Mouse (Mus musculus) CH12.LX (cell line): ENCODE results near the gene Acvrl1. TPM values are rescaled to one million over a fixed set of nuclear protein-coding genes. Genes with fewer than 3 reads are reported as not detected.

Experiments
- DNase-seq: peaks from one replicate; pipeline ENCODE4 v3.0.0-alpha.2; 2013; ENCODE audit errors: extremely low read depth
- H3K27ac ChIP-seq: 2 replicates; pipeline ENCODE4 v1.5.1; 2012; ENCODE audit warnings: low read depth, mild to moderate bottlenecking, control low read depth, moderate library complexity; ENCODE audit not compliant: insufficient read depth
- H3K27me3 ChIP-seq: replicated peaks from 2 replicates; pipeline ENCODE3; 2012; ENCODE audit warnings: inconsistent platforms
- H3K36me3 ChIP-seq, 2 experiments: replicated peaks in 1 of 2; 2 replicates each; pipeline versions ENCODE3 to v1.6.1; 2012; ENCODE audit warnings: inconsistent platforms in 1 of 2, low read length in 1 of 2, mild to moderate bottlenecking in 1 of 2, mixed read lengths in 1 of 2, moderate library complexity in 1 of 2; ENCODE audit not compliant: control insufficient read depth in 1 of 2, insufficient read depth in 1 of 2
- H3K4me1 ChIP-seq, 2 experiments: 2 replicates each; pipeline ENCODE4 v1.6.1; 2012; ENCODE audit warnings: inconsistent platforms in 1 of 2, moderate library complexity in 1 of 2; ENCODE audit not compliant: insufficient read depth in 2 of 2, control insufficient read depth in 1 of 2
- H3K4me2 ChIP-seq: 2 replicates; pipeline ENCODE4 v1.6.1; 2012; ENCODE audit warnings: low read depth, mild to moderate bottlenecking, control low read depth; ENCODE audit not compliant: poor library complexity, insufficient read depth, severe bottlenecking
- H3K4me3 ChIP-seq, 3 experiments: fragments of 150-350 bp in 1 of 3; sonication (generic) in 1 of 3; replicated peaks in 1 of 3; 2 replicates each; pipeline versions ENCODE3 to v1.5.1; 2011 to 2012; ENCODE audit warnings: low read depth in 2 of 3, low read length in 2 of 3, mild to moderate bottlenecking in 2 of 3, moderate library complexity in 2 of 3, control low read depth in 1 of 3, improper control_type of control experiment in 1 of 3, inconsistent platforms in 1 of 3, mixed read lengths in 1 of 3; ENCODE audit not compliant: poor library complexity in 1 of 3
- H3K79me2 ChIP-seq: replicated peaks from 2 replicates; pipeline ENCODE4 v1.6.1; 2012; ENCODE audit warnings: mild to moderate bottlenecking, moderate library complexity; ENCODE audit not compliant: control insufficient read depth, poor library complexity, insufficient read depth, severe bottlenecking; ENCODE audit errors: extremely low read depth
- H3K9ac ChIP-seq: 2 replicates; pipeline ENCODE4 v1.6.1; 2012; ENCODE audit warnings: low read depth, mild to moderate bottlenecking, control low read depth, moderate library complexity; ENCODE audit not compliant: insufficient read depth
- H3K9me3 ChIP-seq: replicated peaks from 2 replicates; pipeline ENCODE3; 2012; ENCODE audit warnings: low read length, inconsistent platforms, mixed read lengths
- BHLHE40 ChIP-seq: IDR thresholded peaks from 2 replicates; pipeline ENCODE4 v1.6.1; 2011; ENCODE audit warnings: mild to moderate bottlenecking, low read depth, low read length, improper control_type of control experiment
- CTCF ChIP-seq, 2 experiments: IDR thresholded peaks in 1 of 2; conservative IDR thresholded peaks in 1 of 2; 2 replicates each; pipeline ENCODE4 v1.5.1; 2011 to 2012; ENCODE audit warnings: low read depth in 2 of 2, low read length in 2 of 2, improper control_type of control experiment in 1 of 2, inconsistent platforms in 1 of 2, mild to moderate bottlenecking in 1 of 2, moderate library complexity in 1 of 2
- ELF1 ChIP-seq: IDR thresholded peaks from 2 replicates; pipeline ENCODE4 v1.6.1; 2014; ENCODE audit warnings: low read depth, mild to moderate bottlenecking, inconsistent platforms, low read length, improper control_type of control experiment
- GABPA ChIP-seq: IDR thresholded peaks from 2 replicates; pipeline ENCODE4 v1.6.1; 2012; ENCODE audit warnings: low read depth, low read length, improper control_type of control experiment, inconsistent platforms; ENCODE audit not compliant: insufficient replicate concordance
- HCFC1 ChIP-seq: IDR thresholded peaks from 2 replicates; pipeline ENCODE4 v1.6.1; 2012; ENCODE audit warnings: low read depth, mild to moderate bottlenecking, inconsistent platforms, low read length, improper control_type of control experiment
- IRF4 ChIP-seq: IDR thresholded peaks from 2 replicates; pipeline ENCODE4 v1.6.1; 2014; ENCODE audit warnings: low read depth, mild to moderate bottlenecking, inconsistent platforms, low read length, improper control_type of control experiment
- JUN ChIP-seq: IDR thresholded peaks from 2 replicates; pipeline ENCODE4 v1.6.1; 2011; ENCODE audit warnings: low read depth, mild to moderate bottlenecking, low read length, improper control_type of control experiment, moderate library complexity; ENCODE audit not compliant: insufficient read depth
- JUND ChIP-seq: conservative IDR thresholded peaks from 2 replicates; pipeline ENCODE4 v1.6.1; 2011; ENCODE audit warnings: low read depth, low read length, improper control_type of control experiment
- KAT2A ChIP-seq: IDR thresholded peaks from 2 replicates; pipeline ENCODE4 v1.6.1; 2012; ENCODE audit warnings: low read length, improper control_type of control experiment, inconsistent platforms; ENCODE audit not compliant: insufficient replicate concordance
- MAFK ChIP-seq: IDR thresholded peaks from 2 replicates; pipeline ENCODE4 v1.6.1; 2011; ENCODE audit warnings: low read length, improper control_type of control experiment; ENCODE audit not compliant: insufficient replicate concordance
- MAZ ChIP-seq: IDR thresholded peaks from 2 replicates; pipeline ENCODE4 v1.6.1; 2012; ENCODE audit warnings: low read depth, mild to moderate bottlenecking, inconsistent platforms, low read length, improper control_type of control experiment, moderate library complexity
- MEF2A ChIP-seq: IDR thresholded peaks from 2 replicates; pipeline ENCODE4 v1.6.1; 2014; ENCODE audit warnings: low read depth, mild to moderate bottlenecking, inconsistent platforms, low read length, improper control_type of control experiment, borderline replicate concordance
- MXI1 ChIP-seq: IDR thresholded peaks from 2 replicates; pipeline ENCODE4 v1.6.1; 2011; ENCODE audit warnings: mild to moderate bottlenecking, low read depth, low read length, improper control_type of control experiment
- MYC ChIP-seq: IDR thresholded peaks from 2 replicates; pipeline ENCODE4 v1.6.1; 2011; ENCODE audit warnings: low read depth, mild to moderate bottlenecking, improper control_type of control experiment, low read length
- PAX5 ChIP-seq: IDR thresholded peaks from 2 replicates; pipeline ENCODE4 v1.6.1; 2012; ENCODE audit warnings: low read length, inconsistent platforms, mixed read lengths
- POLR2A ChIP-seq: IDR thresholded peaks from 2 replicates; pipeline ENCODE4 v1.6.1; 2011; ENCODE audit warnings: low read depth, mild to moderate bottlenecking, improper control_type of control experiment, low read length
- RAD21 ChIP-seq: IDR thresholded peaks from 2 replicates; pipeline ENCODE4 v1.6.1; 2011; ENCODE audit warnings: low read depth, mild to moderate bottlenecking, low read length, improper control_type of control experiment, moderate library complexity
- SIN3A ChIP-seq: IDR thresholded peaks from 2 replicates; pipeline ENCODE4 v1.6.1; 2012; ENCODE audit warnings: low read length, improper control_type of control experiment, inconsistent platforms
- SMC3 ChIP-seq: IDR thresholded peaks from 2 replicates; pipeline ENCODE4 v1.6.1; 2011; ENCODE audit warnings: low read depth, low read length, improper control_type of control experiment
- TCF12 ChIP-seq: IDR thresholded peaks from 2 replicates; pipeline ENCODE4 v1.6.1; 2014; ENCODE audit warnings: low read depth, mild to moderate bottlenecking, inconsistent platforms, low read length, improper control_type of control experiment
- UBTF ChIP-seq: IDR thresholded peaks from 2 replicates; pipeline ENCODE4 v1.6.1; 2012; ENCODE audit warnings: low read depth, mild to moderate bottlenecking, inconsistent platforms, low read length, improper control_type of control experiment, moderate library complexity
- USF2 ChIP-seq: conservative IDR thresholded peaks from 2 replicates; pipeline ENCODE4 v1.6.1; 2011; ENCODE audit warnings: low read depth, low read length, improper control_type of control experiment
- ZKSCAN1 ChIP-seq: IDR thresholded peaks from 2 replicates; pipeline ENCODE4 v1.6.1; 2012; ENCODE audit warnings: low read depth, inconsistent platforms, low read length, improper control_type of control experiment, borderline replicate concordance
- ZMIZ1 ChIP-seq: IDR thresholded peaks from 2 replicates; pipeline ENCODE4 v1.6.1; 2012; ENCODE audit warnings: low read depth, mild to moderate bottlenecking, inconsistent platforms, low read length, improper control_type of control experiment
- dilution Hi-C: fragments of 300-500 bp; cut with MboI; formaldehyde crosslinking; loops from 2 replicates; pipeline ENCODE4 v1.14.3; 2020; ENCODE audit warnings: low sequenced_read_pairs; ENCODE audit not compliant: extremely low pct_unique_long_range_greater_than_20kb, extremely low pct_ligation_motif_present
- in situ Hi-C: fragments of 300-500 bp; cut with MboI; formaldehyde crosslinking; loops from 3 replicates; pipeline ENCODE4 v1.14.3; 2019; ENCODE audit warnings: low sequenced_read_pairs, low pct_ligation_motif_present, low pct_unique_long_range_greater_than_20kb, mixed read lengths
- polyA plus RNA-seq: library from polyadenylated mRNA; unstranded; fragments of >175 nt; gene quantifications from 2 replicates; pipeline ENCODE4 v1.2.1, GENCODE M21; 2012; ENCODE audit warnings: low read depth; ENCODE audit not compliant: insufficient read length
- total RNA-seq, 2 experiments: library from RNA; depleted of rRNA; stranded (reverse); fragments of 300-350 nt in 1 of 2; fragments of >200 nt in 1 of 2; gene quantifications; 2 replicates each; pipeline ENCODE4 v1.2.3; 2012 to 2014

The Acvrl1 gene
- total and polyA plus RNA-seq, 3 experiments: 4.0 to 9.5 (median 5.2) TPM

GRCm38 (mm10) chr15:101154700-101155616 lies 26.6 kb downstream of the Acvrl1 start:
- Histone ChIP-seq H3K9ac (no peak overlapping the region), H3K36me3 (no peaks in the 10 kb centered on the region), H3K9me3 (peaks cover 10% of the 10 kb centered on the region), H3K27me3 (no peaks in the 10 kb centered on the region), H3K4me1 (peaks cover 15 to 55% of the 10 kb centered on the region in 2 experiments; a peak in 3 of 4 replicates), H3K27ac (no peak overlapping the region), H3K4me2 (no peak overlapping the region), H3K79me2 (no peaks in the 10 kb centered on the region), H3K4me3 (no peak overlapping the region)
- dilution Hi-C loops: no loop called here
- TF ChIP-seq POLR2A (no peak), MEF2A (no peak), ZKSCAN1 (no peak), MAFK (no peak), SMC3 (no peak), MAZ (no peak), ELF1 (no peak; the same call in 1 of the 2 replicates), RAD21 (no peak), BHLHE40 (no peak), TCF12 (no peak), HCFC1 (no peak), IRF4 (no peak), SIN3A (no peak)
- no peak for DNase-seq
- in situ Hi-C loops: no loop called here

DNA sequence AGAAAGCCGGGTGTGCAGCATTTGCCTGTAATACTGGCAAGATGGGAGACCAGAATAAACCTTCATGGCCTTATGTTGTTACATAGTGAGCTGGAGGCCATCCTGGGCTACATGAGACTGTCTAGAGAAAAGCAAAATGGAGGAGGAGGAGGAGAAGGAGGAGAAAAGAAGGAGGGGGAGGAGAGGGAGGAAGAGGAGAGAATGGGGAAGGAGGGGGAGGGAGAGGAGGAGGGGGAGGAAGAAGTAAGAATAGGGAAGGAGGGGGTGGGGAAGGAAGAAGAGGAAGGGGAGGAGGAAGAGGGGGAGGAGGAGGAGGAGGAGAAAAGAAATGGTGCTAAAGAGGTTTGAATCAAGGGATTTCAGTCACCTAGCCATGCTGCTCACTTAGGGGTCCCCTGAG lies 31.8 kb downstream of the Acvrl1 start:
- dilution Hi-C loops: no loop called here
- H3K79me2 ChIP-seq: no peaks in the 10 kb centered on the region
- H3K4me1 ChIP-seq: peaks cover 1 to 13% of the 10 kb centered on the region in 2 experiments; a peak in 3 of 4 replicates
- H3K27me3 ChIP-seq: peaks cover 14% of the 10 kb centered on the region
- TF ChIP-seq JUN: no peak
- TF ChIP-seq MAZ: no peak
- no peak for TF ChIP-seq MXI1
- TF ChIP-seq JUND: no peak
- no peak for TF ChIP-seq ZMIZ1
- no peak for TF ChIP-seq SIN3A
- TF ChIP-seq USF2: no peak
- TF ChIP-seq TCF12: no peak
- TF ChIP-seq BHLHE40: no peak
- no peak for TF ChIP-seq UBTF
- TF ChIP-seq ELF1: no peak
- TF ChIP-seq KAT2A: no peak
- no peak for TF ChIP-seq MYC
- TF ChIP-seq PAX5: no peak
- TF ChIP-seq RAD21: no peak
- no peak for TF ChIP-seq CTCF (conservative IDR thresholded peaks at IDR 0.05 in 1 of 2, IDR thresholded peaks at IDR 0.05 in 1 of 2; ENCODE audit: low read depth in 2 of 2, low read length in 2 of 2)
- no peak for TF ChIP-seq HCFC1
- TF ChIP-seq GABPA: no peak
- H3K27ac ChIP-seq: no peak overlapping the region
- no peaks in the 10 kb centered on the region for H3K36me3 ChIP-seq
- peaks cover 10% of the 10 kb centered on the region for H3K9me3 ChIP-seq
- no peak overlapping the region for H3K9ac ChIP-seq
- in situ Hi-C loops: no loop called here
- DNase-seq: no peak
- no peak overlapping the region for H3K4me2 ChIP-seq
- H3K4me3 ChIP-seq: no peak overlapping the region
